Mouse (Mus musculus) G1E-ER4 (cell line): Measurements from ENCODE around the gene Tent5a. TPM values are rescaled to one million over a fixed set of nuclear protein-coding genes. Genes with fewer than 3 reads are reported as not detected.

Experiments
- GATA1 ChIP-seq: IDR thresholded peaks from one replicate; pipeline ENCODE4 v1.8.0; 2012; ENCODE audit warnings: low read length, inconsistent platforms
- polyA plus RNA-seq: library from polyadenylated mRNA; stranded (reverse); fragments of >175 nt; gene quantifications from 2 replicates; pipeline ENCODE4 v1.2.3, GENCODE M21; 2012

The Tent5a gene
- polyA plus RNA-seq: 1.4 and 1.6 TPM in 2 replicates

DNA sequence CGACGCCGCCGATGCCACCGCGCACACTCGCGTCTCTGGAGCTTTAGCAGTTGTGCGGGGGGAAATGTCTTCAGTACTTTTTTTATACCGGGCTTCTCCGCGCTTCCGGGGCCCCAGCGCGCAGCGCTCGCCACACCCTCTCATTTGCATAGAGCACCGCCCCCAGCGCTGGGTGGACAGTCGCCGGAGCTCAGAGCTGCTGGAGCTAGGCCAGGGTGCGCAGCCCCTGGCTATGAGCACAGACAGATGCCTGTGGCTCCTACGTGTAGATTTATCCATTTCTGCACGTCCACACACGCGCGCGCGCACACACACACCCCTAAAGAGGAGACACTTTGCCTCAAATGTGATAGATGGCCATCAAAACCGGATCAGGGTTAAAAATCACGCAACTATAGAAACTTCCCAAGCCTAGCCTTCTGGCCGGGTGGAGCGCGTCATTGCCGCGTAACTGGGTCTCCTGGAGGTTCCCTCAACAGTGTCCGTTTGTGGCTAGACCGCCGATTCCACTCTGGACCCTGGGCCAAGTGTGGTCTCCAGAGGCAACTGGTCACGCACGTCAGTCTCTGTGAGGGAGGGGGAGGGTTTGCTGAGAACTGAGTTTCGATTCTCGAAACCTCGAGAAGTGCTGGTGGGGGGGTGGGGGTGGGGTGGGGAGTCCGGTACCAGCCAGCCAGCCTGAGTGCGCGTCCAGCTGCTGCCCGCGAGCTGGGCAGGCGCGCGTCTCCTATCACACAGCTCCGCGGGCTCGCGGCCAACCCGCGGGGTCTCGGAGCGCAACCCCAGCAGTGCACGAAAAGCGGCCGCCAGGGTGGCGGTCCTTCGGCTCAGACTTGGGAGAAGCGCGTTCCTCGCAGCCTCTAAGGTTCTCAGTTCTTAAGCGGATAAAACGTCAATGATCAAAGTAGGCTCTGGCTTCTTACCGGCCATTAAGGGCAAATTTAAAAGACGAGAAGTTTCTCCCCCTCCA lies at the start of gene Tent5a:
TSS of gene Tent5a (minus strand) at position 107 of the 970 bp plus-strand sequence.
- no peak for TF ChIP-seq GATA1

- TF ChIP-seq GATA1: no peak
These were observed 49.6 kb upstream of the Tent5a start for GRCm38 (mm10) chr9:85376643-85377307.

GRCm38 (mm10) chr9:85375152-85375551 lies 48.0 kb upstream of the Tent5a start:
- TF ChIP-seq GATA1: no peak

GRCm38 (mm10) chr9:85372034-85372433 lies 44.9 kb upstream of the Tent5a start:
- TF ChIP-seq GATA1: no peak

- TF ChIP-seq GATA1: no peak
These were observed 42.4 kb upstream of the Tent5a start for GRCm38 (mm10) chr9:85369512-85369911.

- no peak for TF ChIP-seq GATA1
These were observed 30.2 kb upstream of the Tent5a start for GRCm38 (mm10) chr9:85357154-85357860.

GRCm38 (mm10) chr9:85355559-85355958 lies 28.4 kb upstream of the Tent5a start:
- TF ChIP-seq GATA1: no peak

DNA sequence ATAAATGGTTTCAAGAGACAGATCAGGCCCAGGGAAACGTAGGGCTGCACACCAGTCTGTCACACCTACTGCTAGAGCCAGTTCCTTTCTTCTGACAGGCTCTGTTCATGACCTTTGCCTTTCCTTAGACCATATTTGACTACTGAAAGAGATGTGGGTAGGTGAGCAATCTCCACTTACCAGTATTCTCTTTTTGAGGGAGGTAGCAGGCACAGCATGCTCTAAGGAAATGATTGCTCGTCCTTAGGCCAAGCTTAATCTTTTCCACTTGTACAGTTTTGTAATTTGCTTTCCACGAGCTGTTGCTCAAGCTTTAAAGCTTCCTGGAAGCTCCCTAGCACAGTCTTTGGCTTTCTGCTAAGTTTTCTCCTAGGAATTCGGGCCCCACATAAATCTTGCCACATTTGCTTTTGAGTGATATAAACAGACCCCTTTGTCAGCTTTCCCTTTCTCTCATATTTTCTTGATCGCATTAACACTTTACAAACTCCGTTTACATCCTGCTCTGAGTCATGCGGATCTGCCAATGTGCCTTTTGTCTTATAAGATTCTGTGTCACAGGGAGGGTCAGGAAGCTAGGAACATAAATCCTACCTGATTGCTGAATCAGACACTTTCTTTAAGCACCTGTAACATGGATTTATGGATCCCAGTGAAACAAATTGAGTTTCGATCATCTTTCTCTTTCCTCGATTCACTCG lies 20.8 kb upstream of the Tent5a start:
- no peak for TF ChIP-seq GATA1

- TF ChIP-seq GATA1: no peak
These were observed 16.0 kb upstream of the Tent5a start for GRCm38 (mm10) chr9:85342892-85343785.

- no peak for TF ChIP-seq GATA1
These were observed 13.2 kb upstream of the Tent5a start for GRCm38 (mm10) chr9:85340303-85340702.

DNA sequence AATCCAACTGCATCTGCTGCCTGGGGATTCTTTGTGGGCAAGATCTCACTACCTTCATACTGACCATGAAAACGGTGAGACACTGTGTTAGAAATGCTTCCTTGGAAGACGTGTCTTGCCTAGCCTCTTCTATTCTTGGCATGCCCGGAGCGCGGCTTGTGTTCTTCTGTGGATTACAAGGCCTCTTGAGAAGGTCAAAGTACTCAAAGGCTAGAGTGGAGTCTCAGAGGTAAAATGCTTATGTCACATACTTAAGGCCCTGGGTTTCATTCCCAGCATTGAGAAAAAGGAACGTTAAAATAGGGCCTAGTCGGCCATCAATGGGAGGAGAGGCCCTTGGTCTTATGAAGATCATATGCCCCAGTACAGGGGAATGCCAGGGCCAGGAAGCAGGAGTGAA lies 8.9 kb upstream of the Tent5a start:
- no peak for TF ChIP-seq GATA1

DNA sequence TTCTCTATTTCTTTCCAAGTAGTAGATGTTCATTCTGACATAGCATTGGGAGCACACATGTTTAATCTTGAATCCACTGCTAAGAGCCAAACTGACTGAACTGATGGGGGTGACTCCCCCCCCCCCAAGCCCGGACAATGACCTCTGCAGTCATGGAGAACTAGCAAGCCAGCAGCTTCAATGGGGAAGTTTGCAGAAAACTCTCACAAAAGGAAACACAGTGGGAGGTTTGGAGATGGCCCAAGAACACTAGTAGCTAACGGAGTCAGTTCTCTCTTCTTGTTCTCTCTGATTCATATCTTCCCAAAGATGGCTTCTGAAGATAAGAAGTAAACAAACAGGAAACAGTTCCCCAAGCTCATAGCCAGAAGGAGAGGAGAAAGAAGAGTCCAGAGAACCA lies 4.4 kb upstream of the Tent5a start:
- no peak for TF ChIP-seq GATA1

DNA sequence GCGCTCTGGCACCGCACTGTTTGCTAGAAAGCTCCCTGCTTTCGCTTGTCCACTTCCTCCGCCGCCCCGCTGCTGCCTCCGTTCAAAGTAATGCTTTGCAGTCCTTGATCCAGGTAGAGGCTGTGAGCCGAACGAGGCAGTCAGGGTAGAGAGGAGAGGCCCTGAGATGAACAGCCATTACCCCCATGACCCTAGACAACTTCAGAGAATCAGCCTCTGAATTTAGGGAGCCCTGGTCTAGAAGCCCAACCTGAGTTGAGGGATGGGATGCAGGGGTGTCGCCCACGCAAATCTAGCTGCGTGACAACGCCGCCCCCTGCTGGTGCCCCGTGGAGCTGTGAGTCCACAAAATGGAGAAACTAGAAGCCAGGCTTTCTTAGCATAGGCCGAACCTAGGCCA lies 1.1 kb upstream of the Tent5a start:
- TF ChIP-seq GATA1: no peak
